Mouse (Mus musculus): ENCODE data around the gene Bag3. TPM values are rescaled to one million over a fixed set of nuclear protein-coding genes. Genes with fewer than 3 reads are reported as not detected.

Gene Bag3
- 1 to 10 TPM; 7.1 to 7.8 TPM for total RNA-seq (2021)
- long read RNA-seq, partial matches to known transcripts: 5 of 6 reads
- long read RNA-seq, other reads (novel, unspliced or antisense): 0 of 6 reads

DNA sequence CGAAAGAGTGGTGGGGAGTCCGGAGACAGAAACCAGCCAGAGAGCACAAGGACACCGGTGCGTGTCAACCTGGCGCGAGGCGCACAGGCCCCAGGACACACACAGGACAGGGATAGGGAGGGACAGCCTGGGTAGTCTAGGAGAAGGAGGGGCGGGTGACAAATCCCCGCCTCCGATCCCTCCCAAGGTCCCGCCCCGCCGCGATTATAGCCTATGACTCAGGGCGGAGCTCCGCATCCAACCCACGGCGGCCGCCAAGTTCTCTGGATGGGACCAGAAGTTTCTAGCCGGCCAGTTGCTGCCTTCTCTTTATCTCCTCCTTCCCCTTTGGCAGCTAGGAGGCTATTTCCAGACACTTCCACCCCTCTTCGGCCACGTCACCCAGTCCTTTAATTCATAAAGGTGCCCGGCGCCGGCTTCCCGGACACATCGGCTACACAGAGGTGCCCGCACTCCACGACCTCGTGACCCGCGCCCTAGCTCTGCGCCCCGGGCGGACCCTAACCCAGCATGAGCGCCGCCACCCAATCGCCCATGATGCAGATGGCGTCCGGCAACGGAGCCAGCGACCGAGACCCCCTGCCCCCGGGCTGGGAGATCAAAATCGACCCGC, at the start of gene Bag3:
Bag3 (plus strand) TSS at position 268 of the 613 bp plus-strand sequence.
- peak; percentile 72 to 78 for DNase-seq (ENCODE audit: low spot score in 2 of 2)

DNA sequence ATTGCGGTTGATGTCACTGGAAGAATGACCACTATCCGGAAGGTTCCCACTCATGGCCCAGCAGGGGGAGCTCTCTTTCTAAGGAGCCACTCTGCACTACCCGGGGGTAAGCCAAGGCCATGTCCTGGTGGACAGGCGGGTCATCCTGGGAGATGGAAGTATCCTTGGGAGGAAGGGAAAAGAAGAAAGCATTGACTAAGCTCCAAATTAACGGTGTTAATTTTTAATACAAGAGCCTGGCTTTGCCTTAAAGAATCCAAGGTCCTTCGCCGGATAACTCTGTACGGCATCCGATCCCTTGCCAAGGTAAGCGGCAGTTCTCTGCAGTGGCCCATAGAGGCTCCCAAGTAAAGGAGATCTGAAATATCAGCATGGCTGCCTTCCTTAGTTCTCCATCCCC, 49.1 kb upstream of the Bag3 start:
- DNase-seq (ENCODE audit: low spot score in 2 of 2): peak; percentile 66 to 78

DNA sequence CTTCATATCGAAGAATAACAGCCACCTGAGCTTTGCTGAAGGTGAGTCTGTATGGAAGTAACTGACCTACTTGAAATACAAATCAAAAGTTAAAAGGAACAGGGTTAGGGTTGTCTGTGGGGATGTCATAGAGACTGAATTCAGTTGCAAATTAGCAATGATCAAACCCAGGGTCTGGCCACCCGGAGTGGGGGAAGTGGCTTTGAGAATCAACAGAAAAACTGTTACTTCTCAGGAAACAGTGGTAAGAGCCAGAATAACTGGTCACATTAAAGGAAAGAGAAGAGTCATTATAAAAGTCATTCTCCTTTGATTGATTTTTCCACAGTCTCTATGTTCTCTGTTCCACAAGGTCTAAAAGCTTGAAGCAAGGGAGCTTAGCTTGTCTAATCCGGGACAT, 34.4 kb upstream of the Bag3 start:
- no peak for DNase-seq (ENCODE audit: low spot score in 2 of 2)

DNA sequence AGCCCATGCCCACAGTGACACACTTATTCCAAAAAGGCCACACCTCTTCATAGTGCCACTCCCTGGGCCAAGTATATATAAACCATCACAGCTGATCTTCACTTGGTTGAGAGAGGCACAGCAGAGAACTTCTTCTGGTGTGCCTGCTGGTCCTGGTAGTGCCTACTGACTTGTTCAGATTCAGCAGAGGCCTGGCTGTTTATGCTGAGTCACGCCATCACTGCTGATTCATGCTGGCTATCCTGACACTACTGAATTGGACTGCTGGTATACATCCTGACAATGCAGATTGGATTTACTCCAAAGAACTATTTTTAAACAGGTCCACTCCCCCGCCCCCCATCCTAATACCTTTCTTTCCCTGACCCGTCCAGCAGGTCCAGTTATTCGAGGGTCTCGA, 28.9 kb upstream of the Bag3 start:
- DNase-seq (ENCODE audit: low spot score in 2 of 2): no peak

DNA sequence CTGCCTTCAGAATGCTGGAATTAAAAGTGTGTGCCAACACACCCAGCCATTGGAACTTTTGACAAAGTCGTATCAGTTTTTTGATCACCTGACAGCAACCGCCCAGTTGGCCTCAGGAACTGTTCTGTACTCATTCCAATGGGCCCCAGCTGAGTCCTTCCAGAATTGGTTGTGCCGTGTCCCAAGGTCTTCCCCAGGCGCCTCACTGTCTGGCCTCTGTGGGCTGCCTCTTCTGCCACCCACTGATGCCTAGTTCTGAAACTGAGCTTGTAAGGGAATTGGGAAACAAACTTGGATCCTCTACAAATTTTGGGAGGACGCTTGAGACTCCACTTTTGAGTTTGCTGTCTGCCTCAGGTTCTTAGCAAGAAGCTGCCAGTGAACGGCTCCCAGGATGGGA, 23.6 kb upstream of the Bag3 start:
- no peak for DNase-seq (ENCODE audit: low spot score in 2 of 2)

DNA sequence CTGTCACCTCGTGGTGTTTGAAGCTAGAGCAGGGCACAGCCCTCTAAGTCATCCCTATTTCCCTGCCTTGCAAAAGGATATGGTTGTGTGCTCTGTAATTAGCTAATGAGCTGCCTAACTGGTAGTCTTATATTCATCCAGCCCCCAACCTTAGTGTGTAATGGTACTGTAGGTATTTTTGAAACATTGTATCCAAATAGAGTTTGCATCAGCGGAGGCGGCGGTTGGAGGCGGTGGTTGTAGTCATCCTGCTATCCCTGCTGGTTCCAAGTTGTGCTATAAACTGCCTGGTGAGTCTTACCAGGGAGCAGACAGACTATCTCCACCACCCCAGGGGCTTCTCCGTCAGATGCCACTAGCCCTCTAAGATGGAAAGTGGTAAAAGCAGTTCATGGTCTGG, 19.3 kb upstream of the Bag3 start:
- no peak for DNase-seq (ENCODE audit: low spot score in 2 of 2)

DNA sequence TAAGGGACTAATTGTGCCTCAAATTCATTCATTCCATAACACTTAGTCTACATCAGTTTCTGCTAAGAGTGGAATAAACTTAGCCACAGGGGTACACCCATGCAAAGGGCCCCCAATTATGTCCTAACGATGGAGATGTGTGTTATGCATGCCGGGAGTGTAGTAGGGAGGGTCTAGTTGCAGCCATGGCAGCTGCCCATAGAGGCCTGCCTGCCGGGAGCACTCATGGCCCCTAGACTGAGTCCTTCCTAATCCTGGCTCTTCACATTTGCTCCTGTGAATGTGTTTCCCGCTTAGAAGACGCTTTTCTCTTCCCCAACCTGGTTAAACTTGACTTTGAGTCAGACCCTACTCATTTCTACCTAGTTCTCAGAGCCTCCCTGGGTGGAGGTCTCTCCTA, 11.5 kb upstream of the Bag3 start:
- no peak for DNase-seq (ENCODE audit: low spot score in 2 of 2)

DNA sequence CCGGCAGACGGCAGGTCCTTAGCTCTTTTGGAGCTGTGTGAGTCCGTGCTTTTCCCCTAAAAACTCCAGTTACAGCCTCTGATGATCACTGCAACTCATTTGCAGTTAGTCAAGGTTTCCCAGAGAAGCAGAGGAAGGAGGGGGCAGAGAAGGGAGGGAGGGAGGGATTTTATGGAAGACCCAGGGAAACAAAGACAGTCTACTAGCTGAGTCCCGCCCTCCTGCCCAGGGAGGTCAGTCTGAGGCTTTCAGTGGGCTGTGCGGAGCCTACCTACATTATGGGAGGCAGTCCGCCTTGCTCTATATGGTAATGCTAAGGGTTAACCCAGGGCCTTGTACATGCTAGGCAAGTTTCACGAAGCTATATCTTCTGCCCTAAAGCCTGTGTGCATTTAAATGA, 9.9 kb upstream of the Bag3 start:
- no peak for DNase-seq (ENCODE audit: low spot score in 2 of 2)

DNA sequence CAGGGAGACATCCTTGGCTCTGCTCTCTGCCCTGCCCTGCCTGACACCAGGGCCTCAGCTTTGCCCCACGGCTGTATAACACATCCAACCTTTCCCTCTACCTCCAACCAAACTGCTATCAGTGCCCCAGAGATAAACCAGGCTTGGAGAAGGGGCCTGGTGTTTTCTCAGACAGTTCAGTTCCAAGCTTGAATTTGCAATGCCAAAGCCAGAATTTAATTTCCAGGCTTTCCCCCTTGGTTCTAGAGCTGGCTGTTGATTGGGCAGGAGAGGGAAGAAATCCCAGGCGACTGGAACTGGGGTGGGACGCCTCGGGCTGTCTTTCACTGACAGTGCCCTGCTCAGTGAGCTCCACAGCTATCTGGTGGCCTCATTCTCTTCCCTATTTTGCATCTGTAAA, 9.1 kb upstream of the Bag3 start:
- no peak for DNase-seq (ENCODE audit: low spot score in 2 of 2)

DNA sequence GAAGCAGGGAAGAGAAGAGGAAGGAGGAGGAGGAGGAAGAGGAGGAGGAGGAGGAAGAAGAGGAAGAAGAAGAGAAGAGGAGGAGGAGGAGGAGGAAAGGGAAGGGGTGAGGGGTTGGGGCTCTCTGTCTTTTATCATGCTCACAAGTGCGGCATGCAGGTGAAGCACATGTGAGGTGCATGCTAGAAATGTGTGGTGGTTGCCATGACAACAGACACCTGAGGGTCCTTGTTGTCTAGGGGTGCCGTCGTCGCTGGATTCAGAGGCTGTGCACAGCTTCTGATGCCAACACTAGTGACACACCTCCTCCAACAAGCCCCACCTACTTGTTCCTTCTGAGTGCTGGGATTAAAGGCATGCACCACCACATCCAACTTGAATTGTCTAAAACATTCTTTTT, 7.1 kb upstream of the Bag3 start:
- no peak for DNase-seq (ENCODE audit: low spot score in 2 of 2)

DNA sequence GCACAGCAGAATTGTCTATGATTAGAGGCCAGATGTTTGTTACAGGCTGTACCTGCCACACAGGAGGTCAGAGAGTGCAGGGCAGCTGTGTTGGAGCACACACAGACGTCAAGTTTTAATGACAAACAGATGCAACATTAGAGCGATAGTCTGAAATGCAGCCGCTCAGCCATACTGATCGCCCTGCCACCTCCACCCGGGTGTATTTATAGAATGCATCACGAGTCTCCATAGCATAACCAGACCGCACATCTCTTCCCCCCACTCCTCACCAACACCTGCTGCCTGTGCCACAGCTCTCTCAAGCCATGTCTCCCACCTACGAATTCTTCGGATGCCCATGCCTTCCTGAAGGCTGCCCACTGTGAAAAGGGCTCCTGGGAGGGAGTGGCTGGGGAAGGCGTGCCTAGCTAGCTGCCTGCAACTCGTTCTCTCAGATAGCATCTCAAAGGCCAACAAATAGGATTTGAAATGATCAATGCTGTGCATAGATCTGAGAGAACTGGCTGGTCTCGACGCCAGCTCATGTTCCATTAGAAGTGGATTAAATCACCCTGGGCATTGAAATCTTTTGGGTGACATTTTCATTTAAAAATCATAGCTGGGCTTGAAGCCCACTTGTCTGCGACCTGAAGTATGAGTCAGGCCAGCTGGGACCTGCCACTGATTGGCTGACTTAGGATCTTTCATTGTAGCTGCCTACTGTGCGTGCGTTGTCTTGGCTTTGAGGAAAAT, 3.9 kb upstream of the Bag3 start:
- DNase-seq (ENCODE audit: low spot score in 2 of 2): no peak

DNA sequence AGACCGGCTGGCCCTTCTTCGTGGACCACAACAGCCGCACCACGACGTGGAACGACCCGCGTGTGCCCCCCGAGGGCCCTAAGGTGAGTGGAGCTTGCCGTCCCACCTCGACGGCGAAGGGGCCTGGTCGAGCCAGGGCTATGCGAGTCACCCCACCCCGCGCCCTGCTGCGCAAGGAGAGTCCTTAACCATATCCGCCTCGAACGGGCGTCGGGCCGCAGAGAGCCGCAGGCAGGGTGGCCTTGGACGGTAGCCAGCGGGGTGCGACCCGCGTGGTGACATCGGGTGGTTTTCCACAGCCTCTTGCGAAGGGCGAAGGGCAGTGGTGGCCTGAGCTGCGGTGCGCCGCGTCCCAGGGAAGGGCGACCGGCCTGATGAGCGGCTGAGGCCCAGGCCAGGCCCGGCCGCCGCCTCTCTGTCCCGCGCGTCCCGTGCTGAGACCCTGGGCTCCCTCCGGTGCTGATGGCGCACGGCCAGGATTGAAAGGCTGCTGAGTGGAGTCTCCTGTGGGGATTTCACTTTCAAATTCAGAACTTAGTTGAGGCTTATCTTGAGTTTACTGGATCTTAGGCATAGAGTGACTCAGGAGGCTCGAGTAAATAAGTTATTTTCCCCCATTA, 656 bp downstream of the Bag3 start:
- DNase-seq (ENCODE audit: low spot score in 2 of 2): peak; percentile 55 to 64

DNA sequence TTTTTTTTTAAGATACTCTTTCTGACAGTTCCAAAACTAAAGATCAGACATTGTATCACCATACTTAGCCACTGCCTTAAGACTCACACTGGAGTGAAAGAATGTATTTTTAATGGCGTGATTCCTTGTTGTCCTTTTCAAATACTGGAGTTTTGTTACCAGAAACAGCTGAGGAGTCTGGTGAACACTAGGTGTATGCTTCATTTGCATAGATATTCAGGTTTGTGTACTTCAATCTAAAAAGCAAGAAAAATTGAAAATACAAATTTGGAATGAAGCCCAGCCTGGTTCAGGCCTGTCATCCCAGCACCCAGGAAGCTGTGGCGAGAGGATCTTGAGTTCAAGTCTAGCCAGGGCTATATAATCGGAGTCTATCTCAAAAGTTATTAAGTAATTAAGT, 1.2 kb downstream of the Bag3 start:
- DNase-seq (ENCODE audit: low spot score in 2 of 2): no peak

DNA sequence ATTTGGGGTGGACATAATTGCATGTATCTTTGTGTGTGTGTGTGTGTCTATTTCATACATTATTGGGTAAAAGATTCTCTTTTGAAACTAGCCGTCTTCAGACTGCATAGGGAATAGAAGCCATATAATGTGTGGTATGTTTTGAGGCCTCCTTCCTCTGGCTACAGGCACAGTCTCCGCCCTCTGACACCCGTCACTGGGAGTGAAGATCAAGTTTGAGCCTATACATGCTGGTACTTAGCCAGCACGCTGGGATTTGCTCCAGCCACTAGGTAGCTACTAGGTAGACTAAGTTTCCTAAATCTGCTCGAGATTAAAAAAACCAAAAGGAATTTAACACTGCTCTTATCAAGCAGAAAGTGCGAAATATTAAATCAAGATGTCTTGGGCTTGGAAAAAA, 3.2 kb downstream of the Bag3 start:
- no peak for DNase-seq (ENCODE audit: low spot score in 2 of 2)

DNA sequence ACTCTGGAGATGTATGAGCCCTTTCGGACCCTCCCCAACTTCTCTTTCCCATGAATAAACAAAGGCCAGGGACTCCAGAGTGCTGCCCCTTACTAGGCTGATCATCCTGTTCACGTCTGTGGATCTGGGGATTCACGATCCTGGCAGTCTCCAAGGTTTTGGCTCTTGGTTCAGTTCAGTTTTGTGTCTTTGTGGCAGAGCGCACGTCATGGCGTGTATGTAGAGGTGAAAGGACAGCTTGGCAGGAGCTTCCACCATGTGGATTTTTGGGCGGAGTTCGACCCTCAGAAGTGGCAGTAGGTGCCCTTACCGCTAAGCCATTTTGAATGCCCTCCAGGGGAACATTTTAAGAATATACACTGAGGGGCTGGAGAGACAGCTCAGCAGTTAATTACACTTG, 5.2 kb downstream of the Bag3 start:
- no peak for DNase-seq (ENCODE audit: low spot score in 2 of 2)

DNA sequence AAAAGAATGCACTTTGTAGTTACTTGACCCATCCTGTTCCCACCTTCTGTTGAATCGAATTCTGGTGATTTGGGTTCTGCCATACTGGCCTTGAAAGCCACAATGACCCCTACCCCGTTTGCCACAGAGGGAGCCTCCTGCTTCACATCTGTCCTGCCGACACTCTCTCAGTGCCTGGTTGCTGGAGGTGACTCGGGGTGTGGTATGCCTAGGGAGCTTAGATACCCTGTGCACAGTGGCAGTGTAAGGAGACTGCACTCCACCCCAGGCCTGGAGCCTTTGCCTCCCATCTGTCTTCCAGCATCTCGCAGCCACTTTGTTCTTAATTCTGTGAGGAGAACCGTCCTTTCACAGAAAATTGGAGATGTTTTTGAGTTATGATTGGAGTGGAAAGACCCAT, 5.7 kb downstream of the Bag3 start:
- DNase-seq (ENCODE audit: low spot score in 2 of 2): no peak

DNA sequence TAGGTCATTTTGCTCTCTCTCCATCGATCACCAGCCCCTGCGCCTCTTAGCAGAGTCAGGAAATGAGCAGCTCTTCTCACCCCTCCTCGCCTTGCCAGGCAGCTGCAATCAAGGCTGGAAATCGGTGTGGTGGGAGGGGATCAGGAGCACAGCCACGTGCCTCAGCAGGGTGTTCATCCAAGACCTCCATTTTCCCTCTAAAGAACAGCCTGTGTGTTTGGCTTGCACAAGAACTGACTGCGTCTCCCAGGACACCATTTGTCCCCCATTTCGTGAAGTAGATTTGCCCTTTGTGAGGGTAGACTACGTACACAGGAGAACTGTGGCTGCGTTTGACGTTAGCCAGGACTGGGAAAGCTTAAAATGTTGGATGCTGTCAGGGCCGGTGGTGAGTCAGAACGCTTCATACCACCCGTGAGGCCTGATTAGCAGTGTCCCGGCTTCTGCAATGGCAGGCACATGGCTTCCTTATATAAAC, 6.2 kb downstream of the Bag3 start:
- peak; percentile 55 for DNase-seq (ENCODE audit: low spot score in 2 of 2)

DNA sequence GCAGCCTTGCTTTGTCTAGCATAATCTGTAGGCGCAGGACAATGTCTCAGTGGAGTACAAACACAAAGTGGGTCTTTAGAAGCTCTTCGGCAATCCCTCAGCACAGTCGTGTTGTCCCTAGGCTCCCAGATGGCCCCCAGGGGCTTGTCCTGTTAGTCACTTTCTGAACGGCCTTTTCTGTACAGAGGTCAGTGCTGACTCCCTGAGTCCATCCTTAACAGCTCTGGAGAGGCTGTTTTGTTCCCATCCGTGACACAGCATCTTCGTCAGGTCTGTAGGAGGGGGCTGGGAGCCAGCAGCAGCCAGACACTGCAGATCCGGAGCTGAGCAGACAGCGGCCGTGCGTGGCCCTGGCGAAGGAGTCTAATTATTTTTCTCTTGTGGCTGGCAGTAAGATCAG, 7.6 kb downstream of the Bag3 start:
- DNase-seq (ENCODE audit: low spot score in 2 of 2): peak in 1 of 2 experiments; percentile 44

DNA sequence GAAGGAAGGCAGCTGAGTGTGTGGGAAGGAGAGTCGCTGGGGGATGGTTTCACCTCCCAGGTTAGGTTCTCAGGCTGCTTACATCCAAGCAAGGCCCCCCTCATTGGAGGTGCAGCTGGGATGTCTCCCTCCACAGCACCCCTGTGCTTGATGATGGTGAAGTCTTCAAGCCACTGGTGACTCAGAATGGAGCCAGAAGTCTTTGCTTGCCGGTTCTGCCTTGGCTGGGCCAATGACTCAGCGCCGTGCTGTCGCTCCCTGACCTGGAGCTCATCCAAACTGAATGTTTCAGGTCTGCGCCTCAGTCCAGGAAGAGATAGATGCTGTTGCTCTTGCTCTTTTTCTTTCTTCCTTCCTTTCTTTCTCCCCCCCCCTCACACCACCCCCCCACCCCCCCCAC, 8.5 kb downstream of the Bag3 start:
- no peak for DNase-seq (ENCODE audit: low spot score in 2 of 2)

DNA sequence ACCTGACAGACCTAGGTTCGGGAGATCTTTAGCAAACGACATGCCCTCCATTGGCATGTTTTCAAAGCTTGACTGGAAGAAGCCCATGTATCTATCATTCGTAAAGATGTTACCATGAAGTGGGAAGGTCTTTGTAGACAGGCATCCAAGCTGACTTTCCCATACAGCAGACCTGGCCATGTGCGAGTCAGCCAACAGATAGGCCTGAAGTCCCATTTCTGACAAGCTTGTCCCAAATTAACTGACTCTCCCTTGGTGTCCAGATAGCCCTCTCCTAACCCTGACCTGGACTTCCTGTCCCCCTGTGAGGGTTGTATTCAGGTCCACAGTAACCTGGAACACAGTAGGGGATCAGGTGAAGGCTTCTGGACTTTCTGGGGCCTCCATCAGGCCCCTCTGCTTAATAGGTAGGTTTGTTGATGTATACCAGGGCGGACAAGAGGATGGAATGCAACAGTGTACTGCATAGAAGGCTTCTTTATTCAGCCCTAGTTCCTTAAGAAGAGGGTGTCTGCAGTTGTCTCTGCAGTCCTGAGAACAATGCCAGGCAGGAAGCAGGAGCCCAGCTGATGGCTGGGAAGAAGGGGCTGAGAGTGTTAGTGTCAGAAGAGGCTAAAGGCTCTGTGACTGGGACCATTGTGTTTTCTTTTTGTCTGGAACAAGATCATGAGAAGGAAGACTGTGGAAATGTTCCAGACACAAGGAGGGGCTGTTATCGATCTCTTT, 9.2 kb downstream of the Bag3 start:
- no peak for DNase-seq (ENCODE audit: low spot score in 2 of 2)

DNA sequence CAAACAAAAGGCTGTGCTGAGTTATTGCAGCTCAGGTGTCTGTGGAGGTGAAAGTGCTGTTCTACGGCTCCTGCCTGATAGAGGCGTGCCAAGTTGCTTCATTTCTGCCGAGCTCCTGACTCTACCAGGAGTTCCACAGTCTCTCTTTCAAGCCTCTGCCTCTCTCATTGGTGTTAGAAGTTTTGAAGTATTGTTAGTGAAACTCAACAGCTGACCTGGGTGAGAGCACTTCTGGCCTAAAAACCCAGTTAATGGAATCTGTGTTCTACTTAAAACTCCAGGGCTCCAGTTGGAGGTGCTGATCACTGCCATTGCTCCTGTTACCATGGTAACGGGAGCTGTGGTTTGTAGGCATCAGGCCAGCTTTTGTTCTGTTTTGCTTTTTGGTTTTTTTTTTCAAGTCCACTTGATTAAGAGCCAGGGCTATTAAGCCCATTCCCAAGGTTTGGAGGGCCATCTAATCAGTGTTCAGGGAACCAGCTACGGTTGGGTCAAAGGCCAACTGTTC, 11.6 kb downstream of the Bag3 start:
- peak in 1 of 2 experiments; percentile 46 for DNase-seq (ENCODE audit: low spot score in 2 of 2)

DNA sequence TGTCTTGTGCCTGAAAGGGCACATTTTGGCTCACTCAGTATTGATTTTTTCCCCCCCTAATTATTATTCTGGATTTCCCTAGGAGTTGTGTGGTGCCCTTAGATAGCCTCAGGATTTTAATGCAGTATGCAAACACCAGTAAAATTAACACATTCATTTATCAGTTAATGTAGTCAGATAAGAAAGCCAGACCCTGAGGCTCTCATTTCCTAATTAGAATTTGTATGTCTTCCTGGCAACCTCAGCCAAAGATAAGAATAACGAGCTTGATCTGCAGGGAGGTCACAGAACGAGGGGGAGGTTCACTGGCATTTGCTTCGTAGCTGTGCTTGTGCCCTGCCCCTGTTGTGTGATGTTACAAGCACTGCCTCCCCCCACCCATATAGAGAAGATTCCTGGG, 12.7 kb downstream of the Bag3 start:
- DNase-seq (ENCODE audit: low spot score in 2 of 2): no peak
